Mouse (Mus musculus): ENCODE measurements around the gene Pou3f3. TPM values are rescaled to one million over a fixed set of nuclear protein-coding genes. Genes with fewer than 3 reads are reported as not detected.

The Pou3f3 gene
- polyA plus RNA-seq, 1 experiment from 2014 or later: 22.3 TPM

GRCm38 (mm10) chr1:42724881-42725280 lies 29.3 kb downstream of the Pou3f3 start:
- Histone ChIP-seq H3K36me3 (ENCODE audit: control insufficient read depth, insufficient read depth, low read length) (no peaks in the 10 kb centered on the region), H3K9ac (ENCODE audit: low read depth, low read length) (no peak overlapping the region), H3K4me3 (ENCODE audit: low read depth, low read length) (no peak overlapping the region), H3K4me1 (replicated peaks; ENCODE audit: control insufficient read depth, insufficient read depth, low read length) (no peaks in the 10 kb centered on the region), H3K9me3 (ENCODE audit: control insufficient read depth, low read length) (no peaks in the 10 kb centered on the region), H3K27ac (ENCODE audit: low read depth, low read length) (no peak overlapping the region), H3K4me2 (replicated peaks; ENCODE audit: low read depth, low read length) (no peak overlapping the region), H3K27me3 (ENCODE audit: control insufficient read depth, insufficient read depth, low read length) (no peaks in the 10 kb centered on the region)
- DNase-seq (ENCODE audit: low spot score): no peak
- no peak for ATAC-seq (ENCODE audit: low FRiP score)
- 86% methylated on average over 2 of the region's 2 CpGs for WGBS

GRCm38 (mm10) chr1:42727161-42727560 lies 31.6 kb downstream of the Pou3f3 start:
- no peak for ATAC-seq (ENCODE audit: low FRiP score)

GRCm38 (mm10) chr1:42727676-42728075 lies 32.1 kb downstream of the Pou3f3 start:
- no peak overlapping the region for H3K4me2 ChIP-seq (replicated peaks; ENCODE audit: low read depth, low read length)
- no peak for ATAC-seq (ENCODE audit: low FRiP score)
- no peaks in the 10 kb centered on the region for H3K4me1 ChIP-seq (replicated peaks; ENCODE audit: control insufficient read depth, insufficient read depth, low read length)
- H3K27me3 ChIP-seq (ENCODE audit: control insufficient read depth, insufficient read depth, low read length): no peaks in the 10 kb centered on the region
- H3K36me3 ChIP-seq (ENCODE audit: control insufficient read depth, insufficient read depth, low read length): no peaks in the 10 kb centered on the region
- H3K27ac ChIP-seq (ENCODE audit: low read depth, low read length): no peak overlapping the region
- no peak for DNase-seq (ENCODE audit: low spot score)
- H3K9me3 ChIP-seq (ENCODE audit: control insufficient read depth, low read length): no peaks in the 10 kb centered on the region
- 85% methylated on average over 7 of the region's 7 CpGs for WGBS
- no peak overlapping the region for H3K9ac ChIP-seq (ENCODE audit: low read depth, low read length)
- H3K4me3 ChIP-seq (ENCODE audit: low read depth, low read length): no peak overlapping the region

More at GRCm38 (mm10) chr1:42727161-42727560, 31.6 kb downstream of the Pou3f3 start:
- WGBS: 88% methylated on average over 5 of the region's 5 CpGs
- no peaks in the 10 kb centered on the region for H3K9me3 ChIP-seq (ENCODE audit: control insufficient read depth, low read length)
- no peak overlapping the region for H3K9ac ChIP-seq (ENCODE audit: low read depth, low read length)
- no peaks in the 10 kb centered on the region for H3K4me1 ChIP-seq (replicated peaks; ENCODE audit: control insufficient read depth, insufficient read depth, low read length)
- no peak overlapping the region for H3K4me2 ChIP-seq (replicated peaks; ENCODE audit: low read depth, low read length)
- H3K27ac ChIP-seq (ENCODE audit: low read depth, low read length): no peak overlapping the region
- H3K27me3 ChIP-seq (ENCODE audit: control insufficient read depth, insufficient read depth, low read length): no peaks in the 10 kb centered on the region
- no peaks in the 10 kb centered on the region for H3K36me3 ChIP-seq (ENCODE audit: control insufficient read depth, insufficient read depth, low read length)
- DNase-seq (ENCODE audit: low spot score): no peak
- H3K4me3 ChIP-seq (ENCODE audit: low read depth, low read length): no peak overlapping the region

- H3K4me2 ChIP-seq (replicated peaks; ENCODE audit: low read depth, low read length): no peak overlapping the region
- H3K4me1 ChIP-seq (replicated peaks; ENCODE audit: control insufficient read depth, insufficient read depth, low read length): no peaks in the 10 kb centered on the region
- ATAC-seq (ENCODE audit: low FRiP score) (peak; percentile 86), DNase-seq (ENCODE audit: low spot score) (peak; percentile 16)
- no peaks in the 10 kb centered on the region for H3K9me3 ChIP-seq (ENCODE audit: control insufficient read depth, low read length)
- 67% methylated on average over 16 of the region's 16 CpGs for WGBS
- H3K36me3 ChIP-seq (ENCODE audit: control insufficient read depth, insufficient read depth, low read length): no peaks in the 10 kb centered on the region
- no peaks in the 10 kb centered on the region for H3K27me3 ChIP-seq (ENCODE audit: control insufficient read depth, insufficient read depth, low read length)
- no peak overlapping the region for H3K9ac ChIP-seq (ENCODE audit: low read depth, low read length)
- no peak overlapping the region for H3K27ac ChIP-seq (ENCODE audit: low read depth, low read length)
- H3K4me3 ChIP-seq (ENCODE audit: low read depth, low read length): no peak overlapping the region
Observed at GRCm38 (mm10) chr1:42741383-42742241, 46.0 kb downstream of the Pou3f3 start.

- Histone ChIP-seq H3K9me3 (ENCODE audit: control insufficient read depth, low read length) (no peaks in the 10 kb centered on the region), H3K36me3 (ENCODE audit: control insufficient read depth, insufficient read depth, low read length) (no peaks in the 10 kb centered on the region), H3K4me1 (replicated peaks; ENCODE audit: control insufficient read depth, insufficient read depth, low read length) (no peaks in the 10 kb centered on the region), H3K4me3 (ENCODE audit: low read depth, low read length) (no peak overlapping the region), H3K27me3 (ENCODE audit: control insufficient read depth, insufficient read depth, low read length) (no peaks in the 10 kb centered on the region), H3K27ac (ENCODE audit: low read depth, low read length) (no peak overlapping the region), H3K4me2 (replicated peaks; ENCODE audit: low read depth, low read length) (no peak overlapping the region), H3K9ac (ENCODE audit: low read depth, low read length) (no peak overlapping the region)
- ATAC-seq (ENCODE audit: low FRiP score) (0 out of 2 replicates have a peak, but pooled peaks have one; percentile 12), DNase-seq (ENCODE audit: low spot score) (no peak)
- WGBS: 85% methylated on average over 4 of the region's 4 CpGs
Observed at GRCm38 (mm10) chr1:42742242-42742560, 46.6 kb downstream of the Pou3f3 start.

GRCm38 (mm10) chr1:42745047-42745446 lies 49.5 kb downstream of the Pou3f3 start:
- no peaks in the 10 kb centered on the region for H3K27me3 ChIP-seq (ENCODE audit: control insufficient read depth, insufficient read depth, low read length)
- H3K27ac ChIP-seq (ENCODE audit: low read depth, low read length): no peak overlapping the region
- H3K36me3 ChIP-seq (ENCODE audit: control insufficient read depth, insufficient read depth, low read length): no peaks in the 10 kb centered on the region
- H3K4me1 ChIP-seq (replicated peaks; ENCODE audit: control insufficient read depth, insufficient read depth, low read length): no peaks in the 10 kb centered on the region
- H3K9me3 ChIP-seq (ENCODE audit: control insufficient read depth, low read length): no peaks in the 10 kb centered on the region
- WGBS: 80% methylated on average over 3 of the region's 3 CpGs
- no peak overlapping the region for H3K4me2 ChIP-seq (replicated peaks; ENCODE audit: low read depth, low read length)
- ATAC-seq (ENCODE audit: low FRiP score) (no peak), DNase-seq (ENCODE audit: low spot score) (no peak)
- no peak overlapping the region for H3K9ac ChIP-seq (ENCODE audit: low read depth, low read length)
- no peak overlapping the region for H3K4me3 ChIP-seq (ENCODE audit: low read depth, low read length)

- no peaks in the 10 kb centered on the region for H3K36me3 ChIP-seq (ENCODE audit: control insufficient read depth, insufficient read depth, low read length)
- no peaks in the 10 kb centered on the region for H3K27me3 ChIP-seq (ENCODE audit: control insufficient read depth, insufficient read depth, low read length)
- 86% methylated on average over 6 of the region's 6 CpGs for WGBS
Observed at GRCm38 (mm10) chr1:42749536-42750292, 54.1 kb downstream of the Pou3f3 start.

More at GRCm38 (mm10) chr1:42749536-42750292, 54.1 kb downstream of the Pou3f3 start:
- no peak for ATAC-seq (ENCODE audit: low FRiP score)
- H3K27ac ChIP-seq (ENCODE audit: low read depth, low read length): no peak overlapping the region
- no peak overlapping the region for H3K9ac ChIP-seq (ENCODE audit: low read depth, low read length)
- no peak for DNase-seq (ENCODE audit: low spot score)
- H3K9me3 ChIP-seq (ENCODE audit: control insufficient read depth, low read length): no peaks in the 10 kb centered on the region
- no peak overlapping the region for H3K4me2 ChIP-seq (replicated peaks; ENCODE audit: low read depth, low read length)
- no peaks in the 10 kb centered on the region for H3K4me1 ChIP-seq (replicated peaks; ENCODE audit: control insufficient read depth, insufficient read depth, low read length)
- H3K4me3 ChIP-seq (ENCODE audit: low read depth, low read length): no peak overlapping the region
